Mouse (Mus musculus): ENCODE results near the gene Jmjd1c. TPM values are rescaled to one million over a fixed set of nuclear protein-coding genes. Genes with fewer than 3 reads are reported as not detected.

Gene Jmjd1c
- polyA plus RNA-seq, 1 experiment from 2014 or later: 28.8 TPM

DNA sequence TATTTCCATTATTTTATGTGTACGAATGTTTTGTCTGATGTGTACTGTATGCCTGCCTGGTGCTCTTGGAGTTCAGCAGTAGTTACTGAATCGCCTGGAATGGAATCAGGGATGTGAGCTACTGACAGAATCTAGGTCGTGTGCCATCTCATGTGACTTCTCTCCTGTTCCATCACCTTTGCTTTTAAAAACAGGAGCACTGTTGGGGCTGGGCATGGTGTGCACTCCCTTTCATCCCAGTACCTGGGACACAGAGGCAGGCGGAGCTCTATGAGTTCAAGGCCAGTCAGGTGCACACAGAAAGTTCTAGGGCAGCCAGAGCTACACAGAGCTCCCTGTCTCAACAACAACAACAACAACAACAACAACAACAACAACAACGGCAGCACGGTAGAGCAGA, 38.2 kb upstream of the Jmjd1c start:
- TF ChIP-seq EP300 (optimal IDR thresholded peaks at IDR 0.05): no peak
- TF ChIP-seq CTCF (IDR thresholded peaks at IDR 0.05; ENCODE audit: low read depth): no peak
- Histone ChIP-seq H3K36me3 (ENCODE audit: control insufficient read depth, insufficient read depth, low read length) (no peaks in the 10 kb centered on the region), H3K27ac (replicated peaks) (peak overlapping the region; percentile 76), H3K4me1 (replicated peaks; ENCODE audit: control insufficient read depth, insufficient read depth) (peaks cover 9% of the 10 kb centered on the region; the same call in 1 of the 2 replicates), H3K4me2 (replicated peaks; ENCODE audit: low read depth) (no peak overlapping the region), H3K9me3 (ENCODE audit: control insufficient read depth, low read length) (no peaks in the 10 kb centered on the region), H3K4me3 (ENCODE audit: low read depth, low read length) (no peak overlapping the region), H3K27me3 (ENCODE audit: control insufficient read depth, insufficient read depth, low read length) (no peaks in the 10 kb centered on the region), H3K9ac (ENCODE audit: low read length) (no peak overlapping the region)
- DNase-seq (ENCODE audit: low spot score) (no peak), ATAC-seq (ENCODE audit: low FRiP score, low TSS enrichment) (no peak)
- 83% methylated on average over 6 of the region's 6 CpGs for WGBS

DNA sequence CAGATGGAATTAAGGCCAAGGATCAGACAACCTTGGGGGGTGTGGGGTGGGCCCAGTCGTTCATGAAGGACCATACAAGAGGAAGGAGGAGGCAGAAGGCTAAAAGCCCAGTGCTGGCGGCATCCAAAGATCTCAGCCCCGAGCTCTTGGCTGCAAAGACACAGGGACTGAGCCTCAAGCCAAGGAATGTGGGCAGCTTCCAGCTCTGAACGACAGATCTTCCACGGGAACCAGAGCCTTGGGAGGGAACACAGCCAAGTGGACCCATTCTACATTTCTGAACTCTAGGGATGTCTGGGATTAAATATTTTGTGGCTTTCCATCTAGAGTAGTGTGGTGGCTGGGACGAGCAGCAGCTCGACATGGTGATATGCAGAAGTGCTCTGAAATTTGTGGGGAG, 37.6 kb upstream of the Jmjd1c start:
- TF ChIP-seq CTCF (IDR thresholded peaks at IDR 0.05; ENCODE audit: low read depth): no peak
- no peak overlapping the region for H3K9ac ChIP-seq (ENCODE audit: low read length)
- peaks cover 9% of the 10 kb centered on the region; the same call in 1 of the 2 replicates for H3K4me1 ChIP-seq (replicated peaks; ENCODE audit: control insufficient read depth, insufficient read depth)
- ATAC-seq (ENCODE audit: low FRiP score, low TSS enrichment) (no peak), DNase-seq (ENCODE audit: low spot score) (no peak)
- no peaks in the 10 kb centered on the region for H3K27me3 ChIP-seq (ENCODE audit: control insufficient read depth, insufficient read depth, low read length)
- no peak overlapping the region for H3K4me3 ChIP-seq (ENCODE audit: low read depth, low read length)
- H3K4me2 ChIP-seq (replicated peaks; ENCODE audit: low read depth): no peak overlapping the region
- H3K27ac ChIP-seq (replicated peaks): peak overlapping the region; percentile 76
- no peaks in the 10 kb centered on the region for H3K36me3 ChIP-seq (ENCODE audit: control insufficient read depth, insufficient read depth, low read length)
- no peaks in the 10 kb centered on the region for H3K9me3 ChIP-seq (ENCODE audit: control insufficient read depth, low read length)
- 40% methylated on average over 7 of the region's 7 CpGs for WGBS

DNA sequence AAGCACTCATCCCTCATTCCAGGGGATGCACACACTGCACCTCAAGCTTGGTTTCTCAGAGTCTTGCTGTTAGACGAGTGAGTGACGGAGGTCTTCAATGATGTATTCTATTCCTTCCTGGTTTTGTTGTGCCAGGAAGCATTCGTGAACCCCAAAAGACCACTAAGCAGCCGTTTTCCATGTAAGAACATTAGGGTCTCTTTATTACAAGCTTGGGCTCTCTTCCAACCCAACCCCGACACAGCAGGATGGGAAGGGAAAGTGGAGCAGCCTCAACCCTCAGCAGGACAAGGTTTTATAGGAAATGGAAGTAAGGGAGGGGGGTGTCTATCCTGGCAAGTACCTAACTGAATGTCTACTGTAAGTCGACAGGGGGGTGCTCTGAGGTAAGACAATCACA, 37.2 kb upstream of the Jmjd1c start:
- WGBS: 52% methylated on average over 6 of the region's 6 CpGs
- DNase-seq (ENCODE audit: low spot score) (no peak), ATAC-seq (ENCODE audit: low FRiP score, low TSS enrichment) (no peak)
- Histone ChIP-seq H3K9me3 (ENCODE audit: control insufficient read depth, low read length) (no peaks in the 10 kb centered on the region), H3K36me3 (ENCODE audit: control insufficient read depth, insufficient read depth, low read length) (no peaks in the 10 kb centered on the region), H3K27ac (replicated peaks) (peak overlapping the region; percentile 76), H3K9ac (ENCODE audit: low read length) (no peak overlapping the region), H3K4me2 (replicated peaks; ENCODE audit: low read depth) (no peak overlapping the region), H3K4me1 (replicated peaks; ENCODE audit: control insufficient read depth, insufficient read depth) (peaks cover 9% of the 10 kb centered on the region; the same call in 1 of the 2 replicates), H3K4me3 (ENCODE audit: low read depth, low read length) (no peak overlapping the region), H3K27me3 (ENCODE audit: control insufficient read depth, insufficient read depth, low read length) (no peaks in the 10 kb centered on the region)
- no peak for TF ChIP-seq EP300 (optimal IDR thresholded peaks at IDR 0.05)
- TF ChIP-seq CTCF (IDR thresholded peaks at IDR 0.05; ENCODE audit: low read depth): no peak

DNA sequence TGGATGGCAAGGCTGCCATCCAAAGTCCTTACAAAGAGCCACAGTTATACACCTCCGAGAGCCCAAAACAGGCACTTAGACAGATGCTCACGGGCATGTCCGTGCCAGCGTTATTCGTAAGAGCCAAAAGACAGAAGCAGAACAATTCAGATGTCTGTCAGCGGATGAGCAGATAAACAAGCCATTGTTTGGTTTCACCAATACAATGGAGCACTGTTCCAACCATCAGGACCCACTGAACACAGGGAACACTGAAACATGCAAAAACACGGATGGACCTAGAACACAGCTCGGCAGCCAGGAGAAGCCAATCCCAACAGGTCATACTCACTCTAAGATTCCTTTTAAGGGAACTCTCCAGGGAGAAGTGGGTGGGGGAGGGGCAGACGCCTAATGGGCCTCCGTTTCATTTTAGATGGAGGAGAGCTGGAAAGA, 34.5 kb upstream of the Jmjd1c start:
- H3K4me2 ChIP-seq (replicated peaks; ENCODE audit: low read depth): no peak overlapping the region

DNA sequence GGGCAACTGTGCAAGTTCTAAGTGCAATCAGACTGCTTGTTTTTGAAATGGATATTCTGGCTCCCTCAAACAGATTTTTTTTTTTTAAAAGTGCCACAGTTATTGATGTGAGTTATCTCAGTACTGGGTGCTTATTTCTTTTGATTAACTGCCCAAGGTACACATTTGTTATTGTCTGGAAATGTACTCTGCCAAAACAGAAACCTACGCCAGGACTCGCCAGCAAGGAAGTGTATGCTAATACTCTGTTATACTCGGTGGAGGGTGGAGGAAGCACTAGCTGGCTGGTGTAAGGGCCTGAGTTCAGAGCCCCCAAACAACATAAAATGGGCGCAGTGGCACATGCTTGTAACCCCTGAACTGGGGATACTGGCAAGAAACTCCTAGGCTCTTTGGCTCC, 34.1 kb upstream of the Jmjd1c start:
- H3K4me3 ChIP-seq (ENCODE audit: low read depth, low read length): no peak overlapping the region
- H3K36me3 ChIP-seq (ENCODE audit: control insufficient read depth, insufficient read depth, low read length): no peaks in the 10 kb centered on the region
- DNase-seq (ENCODE audit: low spot score) (no peak), ATAC-seq (ENCODE audit: low FRiP score, low TSS enrichment) (peak; percentile 68)
- peak overlapping the region; percentile 79 for H3K27ac ChIP-seq (replicated peaks)
- TF ChIP-seq CTCF (IDR thresholded peaks at IDR 0.05; ENCODE audit: low read depth) (no peak), EP300 (optimal IDR thresholded peaks at IDR 0.05) (no peak)
- no peaks in the 10 kb centered on the region for H3K27me3 ChIP-seq (ENCODE audit: control insufficient read depth, insufficient read depth, low read length)
- no peak overlapping the region for H3K4me2 ChIP-seq (replicated peaks; ENCODE audit: low read depth)
- 31% methylated on average over 4 of the region's 4 CpGs for WGBS
- no peak overlapping the region for H3K9ac ChIP-seq (ENCODE audit: low read length)
- no peaks in the 10 kb centered on the region for H3K4me1 ChIP-seq (replicated peaks; ENCODE audit: control insufficient read depth, insufficient read depth)
- no peaks in the 10 kb centered on the region for H3K9me3 ChIP-seq (ENCODE audit: control insufficient read depth, low read length)

More for the DNA sequence above, 34.5 kb upstream of the Jmjd1c start:
- no peak overlapping the region for H3K4me3 ChIP-seq (ENCODE audit: low read depth, low read length)
- DNase-seq (ENCODE audit: low spot score) (peak; percentile 61), ATAC-seq (ENCODE audit: low FRiP score, low TSS enrichment) (peak; percentile 50; the same call in 1 of the 2 replicates)
- no peak overlapping the region for H3K9ac ChIP-seq (ENCODE audit: low read length)
- no peaks in the 10 kb centered on the region for H3K36me3 ChIP-seq (ENCODE audit: control insufficient read depth, insufficient read depth, low read length)
- peak overlapping the region; percentile 73 for H3K27ac ChIP-seq (replicated peaks)
- no peak for TF ChIP-seq EP300 (optimal IDR thresholded peaks at IDR 0.05)
- TF ChIP-seq CTCF (IDR thresholded peaks at IDR 0.05; ENCODE audit: low read depth): no peak
- H3K4me1 ChIP-seq (replicated peaks; ENCODE audit: control insufficient read depth, insufficient read depth): 0 out of 2 replicates have a peak, but pooled peaks cover 4% of the 10 kb centered on the region
- 47% methylated on average over 10 of the region's 10 CpGs for WGBS
- H3K9me3 ChIP-seq (ENCODE audit: control insufficient read depth, low read length): no peaks in the 10 kb centered on the region
- H3K27me3 ChIP-seq (ENCODE audit: control insufficient read depth, insufficient read depth, low read length): no peaks in the 10 kb centered on the region

DNA sequence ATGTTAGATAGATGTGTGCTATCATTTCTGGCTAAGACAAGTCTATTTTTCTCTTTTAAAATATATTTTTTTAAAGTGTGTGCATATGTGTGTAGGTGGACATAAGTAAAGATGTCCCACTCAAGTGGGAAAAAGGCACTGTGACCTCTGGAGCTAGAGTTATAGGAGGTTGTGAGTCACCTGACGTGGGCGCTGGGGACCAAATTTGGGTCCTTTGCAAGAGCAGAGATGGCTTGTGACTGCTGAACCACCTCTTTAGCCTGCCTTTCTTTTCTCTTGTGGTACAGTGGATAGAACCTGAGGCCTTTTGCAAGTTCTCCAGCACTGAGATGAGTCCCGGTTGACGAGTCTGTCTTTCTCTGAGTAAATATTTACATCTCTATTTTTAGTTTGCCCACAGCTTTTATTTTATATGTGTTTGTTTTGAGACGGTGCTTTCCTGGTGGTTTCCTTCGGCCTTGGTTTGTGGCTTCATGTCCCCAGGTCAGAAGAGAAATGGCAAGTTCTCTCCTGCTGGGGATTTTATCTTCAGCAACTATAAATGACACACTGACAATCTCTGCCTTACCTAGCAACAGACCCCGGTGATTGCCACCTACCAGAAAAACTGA, 30.5 kb upstream of the Jmjd1c start:
- no peaks in the 10 kb centered on the region for H3K36me3 ChIP-seq (ENCODE audit: control insufficient read depth, insufficient read depth, low read length)
- DNase-seq (ENCODE audit: low spot score) (no peak), ATAC-seq (ENCODE audit: low FRiP score, low TSS enrichment) (no peak)
- H3K27ac ChIP-seq (replicated peaks): no peak overlapping the region
- TF ChIP-seq EP300 (optimal IDR thresholded peaks at IDR 0.05): no peak
- no peak for TF ChIP-seq CTCF (IDR thresholded peaks at IDR 0.05; ENCODE audit: low read depth)
- H3K4me3 ChIP-seq (ENCODE audit: low read depth, low read length): no peak overlapping the region
- no peak overlapping the region for H3K9ac ChIP-seq (ENCODE audit: low read length)
- 47% methylated on average over 7 of the region's 7 CpGs for WGBS
- H3K4me2 ChIP-seq (replicated peaks; ENCODE audit: low read depth): no peak overlapping the region
- no peaks in the 10 kb centered on the region for H3K27me3 ChIP-seq (ENCODE audit: control insufficient read depth, insufficient read depth, low read length)
- H3K4me1 ChIP-seq (replicated peaks; ENCODE audit: control insufficient read depth, insufficient read depth): no peaks in the 10 kb centered on the region
- no peaks in the 10 kb centered on the region for H3K9me3 ChIP-seq (ENCODE audit: control insufficient read depth, low read length)
